Mouse (Mus musculus): ENCODE data around the gene Sfr1.

The Sfr1 gene

GRCm38 (mm10) chr19:47752456-47752855 is 21.0 kb downstream of the Sfr1 start:
- no peak for DNase-seq (ENCODE audit: low spot score)

- DNase-seq (ENCODE audit: low spot score) = no peak
These were observed 22.4 kb downstream of the Sfr1 start for GRCm38 (mm10) chr19:47753921-47754320.

DNA sequence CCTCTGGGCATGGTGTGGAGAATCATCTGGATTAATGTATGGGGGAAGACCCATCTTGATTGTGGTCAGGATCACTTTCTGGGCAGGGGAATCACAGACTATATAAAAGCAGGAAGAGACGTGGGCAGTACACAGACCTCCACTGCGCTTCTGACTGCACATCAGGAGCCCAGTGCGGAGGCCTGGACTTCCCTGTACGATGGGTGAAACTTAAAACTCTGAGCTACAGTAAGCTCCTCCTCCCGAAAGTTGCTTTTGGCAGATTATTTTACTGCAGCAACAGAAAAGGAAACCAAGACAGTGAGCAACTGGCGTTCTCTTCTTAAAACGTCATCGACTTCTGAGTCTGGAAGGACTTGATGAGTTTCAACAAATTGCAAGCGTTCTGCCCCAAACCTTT is 23.4 kb downstream of the Sfr1 start:
- no peak for DNase-seq (ENCODE audit: low spot score)

GRCm38 (mm10) chr19:47755625-47756024 is 24.1 kb downstream of the Sfr1 start:
- DNase-seq (ENCODE audit: low spot score) = no peak

GRCm38 (mm10) chr19:47777847-47778246 is 46.4 kb downstream of the Sfr1 start:
- DNase-seq (ENCODE audit: low spot score) = peak; percentile 25

GRCm38 (mm10) chr19:47780145-47780544 is 48.7 kb downstream of the Sfr1 start:
- DNase-seq (ENCODE audit: low spot score) = no peak

GRCm38 (mm10) chr19:47780972-47781371 is 49.5 kb downstream of the Sfr1 start:
- DNase-seq (ENCODE audit: low spot score) = no peak

DNA sequence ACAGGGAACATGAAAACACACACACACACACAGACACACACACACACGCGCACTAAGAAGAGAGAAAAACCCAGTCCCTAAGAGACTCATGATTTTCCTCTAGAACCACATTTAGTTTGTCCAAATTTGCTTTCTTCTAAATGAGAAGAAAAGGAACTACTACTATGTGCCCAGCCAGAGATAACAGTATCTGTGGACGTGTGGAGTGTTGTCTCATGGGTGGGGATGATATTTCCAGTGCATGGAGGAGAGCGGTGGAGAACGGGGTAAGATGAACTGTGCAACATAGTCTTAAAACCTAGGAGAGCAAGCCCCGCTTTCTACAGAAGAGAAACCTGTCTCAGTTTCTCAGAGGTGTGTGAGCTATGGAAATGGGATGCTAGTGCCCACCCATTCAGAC is 52.4 kb downstream of the Sfr1 start:
- no peak for DNase-seq (ENCODE audit: low spot score)
